Mouse (Mus musculus) neural tube, embryonic 10.5 days (tissue): ENCODE measurements around the gene Fli1.

Source experiments
- DNase-seq: peaks from one replicate; pipeline ENCODE4 v3.0.0-alpha.2; 2017; ENCODE audit warnings: low spot score; ENCODE audit errors: extremely low spot score

Gene Fli1

GRCm38 (mm10) chr9:32542212-32543039 lies at the start of gene Fli1:
Fli1 (minus strand) TSS chr9:32542861.
- peak; percentile 64 for DNase-seq

DNA sequence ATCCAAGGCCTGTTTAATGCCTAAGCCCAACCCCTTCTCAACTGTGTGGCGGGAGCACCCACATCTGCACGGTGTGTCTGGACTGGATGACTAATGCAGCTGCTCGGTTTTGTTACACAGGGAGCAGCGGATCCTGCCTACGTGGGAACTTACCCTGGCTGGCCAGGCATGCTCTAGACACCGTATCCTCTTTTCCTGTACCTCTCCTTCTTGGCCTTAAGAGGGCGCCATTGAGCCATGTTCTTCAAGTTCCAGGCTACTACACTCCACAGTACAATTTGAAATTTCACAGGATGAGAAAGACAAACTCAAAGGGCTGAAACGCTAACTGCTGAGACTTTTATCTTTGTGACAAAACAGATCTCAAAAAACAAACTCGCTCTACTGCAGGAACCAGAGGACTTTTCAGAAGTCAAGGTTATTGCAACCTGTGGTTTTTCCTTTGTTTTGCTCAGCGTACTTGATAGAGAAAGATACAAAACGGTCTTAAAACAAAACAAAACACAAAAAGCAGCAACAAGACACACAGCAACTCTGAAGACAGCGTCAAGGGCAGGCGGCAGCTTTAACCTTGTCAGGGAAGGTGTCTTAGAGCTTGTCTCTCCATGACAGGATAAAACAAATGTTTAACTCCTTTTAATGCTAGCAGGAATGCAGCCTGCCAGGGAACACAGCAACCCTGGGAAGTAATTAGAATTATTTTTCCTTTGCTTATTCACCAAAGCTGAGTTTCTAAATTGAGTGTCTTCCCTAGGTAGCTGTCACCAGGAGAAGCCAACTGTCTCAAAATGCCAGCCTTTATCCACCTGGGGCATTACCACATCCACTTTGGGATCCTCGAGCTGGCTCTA lies 49.3 kb upstream of the Fli1 start:
- DNase-seq: peak; percentile 66

GRCm38 (mm10) chr9:32590571-32590970 lies 47.9 kb upstream of the Fli1 start:
- no peak for DNase-seq

- peak; percentile 89 for DNase-seq
These were observed 47.2 kb upstream of the Fli1 start for GRCm38 (mm10) chr9:32589900-32590299.

- DNase-seq: no peak
These were observed 42.7 kb upstream of the Fli1 start for GRCm38 (mm10) chr9:32585357-32585756.

DNA sequence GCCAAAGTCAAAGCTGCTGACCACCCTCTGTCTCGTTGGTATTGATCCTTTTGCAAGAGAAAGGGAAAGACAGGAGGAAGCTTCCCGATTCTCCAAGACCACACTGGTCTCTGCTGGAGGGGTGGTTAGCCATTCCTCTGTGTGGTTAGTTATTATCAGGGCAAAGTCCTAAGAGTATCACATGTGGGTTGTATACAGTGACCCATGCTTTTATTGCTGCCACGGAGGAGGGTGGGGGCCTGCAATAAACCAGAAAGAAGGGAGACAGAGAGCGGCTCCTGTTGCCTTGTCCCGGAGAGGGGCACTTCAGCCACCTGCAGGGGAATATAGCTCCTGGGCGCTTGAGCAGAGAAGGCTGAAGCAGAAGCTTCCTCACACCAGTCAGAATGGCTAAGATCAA lies 41.2 kb upstream of the Fli1 start:
- DNase-seq: no peak

DNA sequence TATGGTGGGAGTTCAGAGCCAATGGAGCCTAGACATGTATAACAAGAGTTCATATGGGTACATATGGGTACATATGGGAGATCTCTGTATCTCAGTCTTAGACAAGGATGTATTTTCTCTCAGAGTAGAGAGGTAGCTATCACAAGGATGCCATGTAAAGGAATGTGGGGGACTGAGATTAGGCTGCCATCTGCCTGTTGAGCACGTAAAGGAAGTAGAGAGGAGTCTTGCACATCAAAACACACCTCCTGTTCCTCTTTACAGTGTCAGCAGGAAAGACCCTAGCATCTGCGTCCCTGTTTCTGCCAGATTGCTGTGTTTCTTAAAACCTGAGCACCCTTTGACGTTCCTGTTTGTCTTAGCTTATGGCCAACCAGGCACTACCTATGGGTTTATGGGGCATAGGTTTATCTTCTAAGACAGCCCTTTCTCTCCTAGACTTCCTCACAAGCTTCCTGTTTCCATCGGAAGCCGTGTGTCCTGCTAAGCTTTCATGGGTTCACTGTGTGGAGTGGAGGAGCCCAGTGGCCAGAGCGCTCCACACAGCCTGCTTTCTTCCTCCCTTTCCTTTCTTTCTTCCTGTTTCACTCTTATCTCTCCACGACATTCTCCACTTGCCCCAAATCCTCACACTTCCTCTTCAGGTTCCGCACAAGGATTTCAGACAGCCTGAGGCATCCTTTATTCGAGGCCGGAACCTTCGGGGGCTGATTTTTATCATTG lies 39.4 kb upstream of the Fli1 start:
- DNase-seq: no peak

- no peak for DNase-seq
These were observed 35.8 kb upstream of the Fli1 start for GRCm38 (mm10) chr9:32578411-32578810.

DNA sequence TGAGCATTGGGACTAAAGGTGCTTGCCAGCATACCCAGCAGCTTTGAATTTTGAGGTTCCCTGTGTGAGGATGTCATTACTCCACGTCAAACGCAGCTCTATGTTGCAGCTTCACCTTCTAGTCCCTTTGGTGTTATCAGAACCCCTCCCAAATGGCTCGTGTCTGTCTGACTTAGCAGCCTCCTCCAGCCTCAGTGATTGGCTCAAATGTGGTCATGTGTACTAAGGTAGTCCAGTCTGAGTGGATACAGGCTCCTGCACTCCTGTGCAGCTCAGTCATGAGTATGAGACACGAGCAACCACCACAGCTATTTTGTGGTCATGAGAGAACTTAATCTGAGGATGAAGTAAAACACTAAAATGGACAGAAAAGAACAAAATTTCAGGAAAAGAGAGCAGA lies 31.0 kb upstream of the Fli1 start:
- no peak for DNase-seq

DNA sequence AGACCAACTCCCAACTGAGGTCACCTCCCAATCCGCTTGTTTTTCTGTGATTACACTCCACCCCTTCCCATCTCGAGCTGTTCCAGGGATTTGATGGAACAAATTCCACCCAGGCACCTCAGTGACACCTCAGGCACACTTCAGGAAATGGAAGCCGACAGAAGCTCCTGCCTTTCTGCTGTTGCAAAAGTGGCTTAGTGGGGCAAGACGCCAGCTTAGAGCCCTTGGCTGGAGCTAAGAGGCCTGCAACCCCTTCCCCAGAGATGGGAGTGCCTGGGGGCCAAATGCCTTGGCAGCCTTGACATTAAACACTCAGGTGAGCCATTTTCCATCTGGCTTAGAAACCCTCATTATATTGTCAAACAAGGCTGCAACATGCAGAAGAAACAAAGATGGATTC lies 29.0 kb upstream of the Fli1 start:
- no peak for DNase-seq

DNA sequence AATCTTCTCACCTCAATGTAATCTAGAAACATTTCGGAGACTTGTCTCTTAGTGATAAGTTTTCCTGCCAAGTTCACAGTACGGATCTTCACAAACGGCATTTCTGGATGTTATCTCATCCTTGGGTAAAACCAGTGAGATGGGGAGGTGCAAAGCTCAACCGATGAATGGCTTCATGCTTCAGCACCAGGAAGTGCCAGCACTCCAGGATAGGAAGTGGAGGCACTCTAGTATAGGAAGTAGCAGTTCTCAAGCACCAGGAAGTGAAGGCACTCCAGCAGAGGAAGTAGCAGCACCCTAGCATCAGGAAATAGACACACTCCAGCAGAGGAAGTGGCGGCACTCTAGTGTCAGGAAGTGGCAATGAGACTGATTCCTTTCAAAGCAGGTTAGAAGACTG lies 27.9 kb upstream of the Fli1 start:
- no peak for DNase-seq

DNA sequence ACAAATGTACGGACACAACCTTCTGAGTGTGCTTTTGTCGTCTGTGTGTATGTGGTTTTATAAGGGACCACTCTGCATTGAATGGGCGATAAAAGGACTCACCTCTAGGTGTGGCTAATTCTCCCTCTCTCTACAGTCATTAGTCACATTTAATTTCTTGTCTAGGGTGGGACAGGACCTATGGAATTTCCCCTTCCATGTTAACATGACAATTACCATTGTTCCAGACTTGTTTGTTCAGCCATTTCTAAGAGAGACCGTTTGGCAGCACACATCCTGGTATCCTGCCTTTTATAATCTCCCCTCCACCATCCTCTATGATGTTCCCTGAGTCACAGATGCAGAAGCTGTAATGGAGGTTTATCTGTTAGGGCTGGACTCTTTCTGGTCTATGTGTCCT lies 26.6 kb upstream of the Fli1 start:
- no peak for DNase-seq

DNA sequence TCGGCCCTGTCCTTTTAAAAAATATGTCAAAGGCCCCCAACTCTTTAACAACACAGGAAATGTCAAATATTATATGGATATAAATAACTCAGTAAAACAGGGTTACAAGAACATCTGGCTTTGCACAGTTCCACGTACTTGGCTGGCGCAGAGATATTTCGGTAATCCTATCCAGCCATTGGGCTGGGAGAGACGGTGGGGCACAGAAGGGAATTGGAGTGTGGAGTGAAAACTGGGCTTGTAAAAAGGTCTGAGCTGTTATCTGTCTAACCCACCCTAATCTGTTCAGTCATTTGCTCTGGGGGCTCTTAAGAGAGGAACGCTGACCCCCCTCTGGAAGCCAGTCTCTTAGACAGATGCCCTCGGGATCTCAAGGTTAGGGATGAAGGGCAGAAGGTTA lies 24.9 kb upstream of the Fli1 start:
- DNase-seq: no peak

- DNase-seq: no peak
These were observed 22.6 kb upstream of the Fli1 start for GRCm38 (mm10) chr9:32565309-32565708.

- no peak for DNase-seq
These were observed 20.2 kb upstream of the Fli1 start for GRCm38 (mm10) chr9:32562837-32563236.

GRCm38 (mm10) chr9:32562409-32562808 lies 19.7 kb upstream of the Fli1 start:
- no peak for DNase-seq

GRCm38 (mm10) chr9:32561190-32561890 lies 18.7 kb upstream of the Fli1 start:
- DNase-seq: no peak

GRCm38 (mm10) chr9:32559859-32560258 lies 17.2 kb upstream of the Fli1 start:
- no peak for DNase-seq

GRCm38 (mm10) chr9:32559454-32559853 lies 16.8 kb upstream of the Fli1 start:
- no peak for DNase-seq

DNA sequence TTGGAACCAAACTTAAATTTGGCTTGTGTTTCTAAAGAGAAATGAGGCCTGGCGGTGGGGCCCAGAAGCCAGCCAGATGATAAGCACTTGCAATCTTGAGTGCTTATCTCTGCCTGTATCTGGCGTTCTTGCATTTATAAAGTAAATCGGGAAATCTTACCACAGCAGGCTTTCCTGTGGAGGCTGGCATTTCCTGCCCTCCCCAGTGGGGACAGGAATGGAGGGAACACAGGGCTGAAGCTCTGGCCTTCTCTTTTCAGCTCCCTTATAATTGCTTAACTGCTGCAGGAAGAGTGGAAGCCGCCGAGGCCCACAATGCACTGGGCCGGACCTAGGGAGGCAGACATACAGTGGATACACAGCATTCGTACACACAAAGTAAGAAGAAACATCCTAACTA lies 13.7 kb upstream of the Fli1 start:
- no peak for DNase-seq

DNA sequence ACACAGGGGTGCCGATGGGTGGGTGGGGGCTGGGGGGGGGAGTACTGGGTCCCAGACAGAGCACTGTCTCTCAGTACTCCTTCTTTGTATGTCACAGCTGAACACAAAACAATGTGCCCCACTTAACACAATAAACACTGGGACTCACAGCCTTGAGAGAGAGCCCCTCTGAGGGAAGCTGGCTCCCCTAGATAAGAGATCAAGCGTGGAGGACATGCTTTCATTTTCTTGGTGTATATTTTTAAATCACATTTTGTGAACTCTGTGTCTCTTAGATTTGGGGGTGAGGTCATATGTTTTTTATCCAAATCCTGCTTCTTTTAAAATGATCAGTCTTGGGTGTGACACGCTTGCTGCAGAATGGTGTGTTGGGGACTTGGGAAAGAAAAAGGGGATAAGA lies 12.6 kb upstream of the Fli1 start:
- DNase-seq: no peak
